Mouse (Mus musculus) kidney, adult 2 months (tissue): Measurements from ENCODE around the gene Prkg2.

ENCODE experiments used
- CTCF ChIP-seq: fragments of 200-500 bp; conservative IDR thresholded peaks from 2 replicates; pipeline ENCODE4 v1.5.1; 2011; ENCODE audit warnings: low read depth, mild to moderate bottlenecking, control low read depth, low read length, moderate library complexity, mixed read lengths; ENCODE audit not compliant: insufficient read depth, insufficient read length
- POLR2A ChIP-seq: fragments of 200-500 bp; IDR thresholded peaks from one replicate; pipeline ENCODE4 v1.6.1; 2011; ENCODE audit warnings: low read depth, low read length, control low read depth

DNA sequence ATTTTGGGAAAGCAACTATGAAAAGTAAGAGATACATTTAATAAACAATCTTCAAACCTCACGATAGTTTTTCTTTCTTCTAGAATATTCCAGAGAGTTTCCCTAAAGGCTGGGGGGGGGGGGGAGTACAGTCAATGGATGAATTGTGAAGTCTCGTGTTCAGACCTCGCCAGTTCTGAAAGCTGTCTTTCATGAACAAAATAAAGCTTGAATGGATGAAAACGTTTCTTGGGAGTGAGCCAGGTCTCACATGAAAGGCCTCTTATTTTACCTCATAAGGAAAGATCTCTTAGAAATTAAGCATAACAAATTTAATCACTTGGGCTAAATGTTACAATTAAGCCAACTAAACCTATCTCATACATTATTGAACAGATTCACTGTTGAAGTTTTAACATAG lies 72.0 kb downstream of the Prkg2 start:
- TF ChIP-seq POLR2A (no peak), CTCF (no peak)
